Mouse (Mus musculus): ENCODE measurements around the gene Itsn1. TPM values are rescaled to one million over a fixed set of nuclear protein-coding genes. Genes with fewer than 3 reads are reported as not detected.
A peak's percentile ranks its signal among the peaks of the same experiment; 100 is the strongest.

Itsn1 gene
- polyA plus RNA-seq, 1 experiment from 2014 or later = 26.6 TPM

DNA sequence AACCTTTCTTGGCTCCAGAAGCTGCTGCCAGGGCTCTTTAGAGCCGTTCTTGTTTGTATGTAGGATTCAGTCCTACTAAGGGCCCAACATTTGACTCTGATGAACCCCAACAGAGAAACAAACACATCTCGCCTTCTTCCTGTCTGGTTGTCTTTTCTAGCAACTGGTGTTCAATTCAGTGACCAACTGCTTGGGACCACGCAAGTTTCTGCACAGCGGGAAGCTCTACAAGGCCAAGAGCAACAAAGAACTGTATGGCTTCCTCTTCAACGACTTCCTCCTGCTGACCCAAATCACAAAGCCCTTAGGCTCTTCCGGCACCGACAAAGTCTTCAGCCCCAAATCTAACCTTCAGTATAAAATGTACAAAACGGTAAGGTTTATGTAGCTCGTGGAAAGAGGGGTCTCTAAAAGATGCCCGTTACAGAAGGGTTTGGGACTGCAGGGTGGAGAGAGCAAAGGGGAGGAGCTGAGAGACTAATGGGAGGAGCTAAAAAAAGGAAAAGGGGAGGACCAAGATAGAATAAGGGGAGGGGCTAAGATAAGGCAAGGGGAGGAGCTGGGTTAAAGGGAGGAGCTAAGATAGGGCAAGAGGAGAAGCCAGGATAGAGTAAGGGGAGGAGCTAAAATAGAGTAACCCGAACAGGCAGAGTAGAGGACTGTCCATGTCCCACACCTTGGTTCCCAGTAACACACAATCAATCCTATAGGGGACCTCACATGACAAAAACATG, 176.2 kb downstream of the Itsn1 start:
- H3K27me3 ChIP-seq (ENCODE audit: control insufficient read depth, insufficient read depth, low read length) = 0 out of 2 replicates have a peak, but pooled peaks cover 2% of the 10 kb centered on the region
- no peaks in the 10 kb centered on the region for H3K9me3 ChIP-seq (replicated peaks; ENCODE audit: control insufficient read depth, low read length)
- 80% methylated on average over 11 of the region's 11 CpGs for WGBS (ENCODE audit: insufficient replicate concordance)
- no peak overlapping the region for H3K9ac ChIP-seq (ENCODE audit: low read depth, low read length)
- no peaks in the 10 kb centered on the region for H3K4me1 ChIP-seq (ENCODE audit: control insufficient read depth, insufficient read depth, low read length)
- H3K27ac ChIP-seq (ENCODE audit: low read depth, low read length) = no peak overlapping the region
- ATAC-seq (replicated peaks; ENCODE audit: insufficient number of reproducible peaks, low FRiP score, low TSS enrichment) = no peak
- no peak overlapping the region for H3K4me3 ChIP-seq (ENCODE audit: low read depth, low read length)
- no peak overlapping the region for H3K4me2 ChIP-seq
- no peaks in the 10 kb centered on the region for H3K36me3 ChIP-seq (ENCODE audit: control insufficient read depth, insufficient read depth, low read length)

DNA sequence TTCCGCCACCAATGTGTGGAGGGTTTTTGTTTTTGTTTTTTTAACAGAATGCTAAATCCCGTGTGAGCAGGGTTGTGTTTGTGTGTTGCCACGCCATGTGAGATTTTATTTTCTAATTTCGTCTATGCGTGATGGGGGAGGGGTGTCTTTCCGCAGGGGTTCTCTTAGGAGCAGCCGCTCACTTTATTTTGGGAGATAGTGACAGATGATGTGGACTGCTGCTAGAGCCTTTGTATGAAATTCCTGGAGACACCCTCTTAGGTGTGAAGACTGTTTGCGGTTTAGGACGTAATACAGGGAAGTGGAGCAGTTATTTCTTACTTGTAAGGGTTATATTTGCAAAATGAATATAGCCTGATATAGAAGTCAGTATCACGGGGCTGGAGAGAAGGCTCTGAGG, 176.9 kb downstream of the Itsn1 start:
- Histone ChIP-seq H3K9ac (ENCODE audit: low read depth, low read length) (no peak overlapping the region), H3K27ac (ENCODE audit: low read depth, low read length) (no peak overlapping the region), H3K36me3 (ENCODE audit: control insufficient read depth, insufficient read depth, low read length) (no peaks in the 10 kb centered on the region), H3K4me1 (ENCODE audit: control insufficient read depth, insufficient read depth, low read length) (no peaks in the 10 kb centered on the region), H3K4me3 (ENCODE audit: low read depth, low read length) (no peak overlapping the region), H3K27me3 (ENCODE audit: control insufficient read depth, insufficient read depth, low read length) (0 out of 2 replicates have a peak, but pooled peaks cover 2% of the 10 kb centered on the region), H3K4me2 (no peak overlapping the region), H3K9me3 (replicated peaks; ENCODE audit: control insufficient read depth, low read length) (no peaks in the 10 kb centered on the region)
- 71% methylated on average over 10 of the region's 10 CpGs for WGBS (ENCODE audit: insufficient replicate concordance)
- ATAC-seq (replicated peaks; ENCODE audit: insufficient number of reproducible peaks, low FRiP score, low TSS enrichment) = no peak

DNA sequence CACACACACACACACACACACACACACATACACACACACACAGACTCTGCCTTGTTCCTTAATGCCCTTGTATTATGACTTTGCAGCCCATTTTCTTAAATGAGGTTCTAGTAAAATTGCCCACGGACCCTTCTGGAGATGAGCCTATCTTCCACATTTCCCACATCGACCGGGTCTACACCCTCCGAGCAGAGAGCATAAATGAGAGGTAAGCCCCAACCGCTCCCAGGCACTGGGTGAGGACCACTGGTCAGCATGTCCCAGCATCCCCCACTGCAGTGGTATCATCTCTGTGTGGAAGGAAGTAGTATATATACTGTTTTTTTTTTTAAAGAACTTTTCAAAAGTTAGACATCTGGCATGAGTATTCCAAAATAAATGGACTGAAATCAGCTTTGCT, 177.6 kb downstream of the Itsn1 start:
- no peaks in the 10 kb centered on the region for H3K4me1 ChIP-seq (ENCODE audit: control insufficient read depth, insufficient read depth, low read length)
- H3K27me3 ChIP-seq (ENCODE audit: control insufficient read depth, insufficient read depth, low read length) = 0 out of 2 replicates have a peak, but pooled peaks cover 2% of the 10 kb centered on the region
- H3K4me2 ChIP-seq = no peak overlapping the region
- no peaks in the 10 kb centered on the region for H3K9me3 ChIP-seq (replicated peaks; ENCODE audit: control insufficient read depth, low read length)
- no peaks in the 10 kb centered on the region for H3K36me3 ChIP-seq (ENCODE audit: control insufficient read depth, insufficient read depth, low read length)
- H3K9ac ChIP-seq (ENCODE audit: low read depth, low read length) = no peak overlapping the region
- H3K4me3 ChIP-seq (ENCODE audit: low read depth, low read length) = no peak overlapping the region
- 89% methylated on average over 5 of the region's 5 CpGs for WGBS (ENCODE audit: insufficient replicate concordance)
- ATAC-seq (replicated peaks; ENCODE audit: insufficient number of reproducible peaks, low FRiP score, low TSS enrichment) = no peak
- H3K27ac ChIP-seq (ENCODE audit: low read depth, low read length) = no peak overlapping the region

DNA sequence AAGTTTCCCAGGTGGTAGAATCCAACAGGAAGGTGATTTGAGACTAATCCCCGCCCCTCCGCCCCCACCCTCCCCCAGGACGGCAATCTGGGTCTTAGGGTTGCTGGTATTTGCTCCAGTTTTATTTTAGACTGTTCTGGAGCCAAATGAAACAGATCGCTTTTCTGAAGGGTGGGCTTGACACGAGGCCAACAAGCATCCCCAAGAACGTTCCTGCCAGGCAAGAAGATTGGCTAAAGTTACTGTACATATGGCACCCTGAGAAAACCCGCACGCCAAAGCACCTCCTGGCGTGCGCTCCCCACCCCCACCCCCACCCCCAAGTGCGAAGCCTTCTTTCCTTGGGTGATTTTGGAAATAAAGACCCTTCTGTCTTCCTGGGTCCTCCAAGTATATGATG, 178.1 kb downstream of the Itsn1 start:
- H3K4me2 ChIP-seq = no peak overlapping the region
- H3K4me3 ChIP-seq (ENCODE audit: low read depth, low read length) = no peak overlapping the region
- no peak for ATAC-seq (replicated peaks; ENCODE audit: insufficient number of reproducible peaks, low FRiP score, low TSS enrichment)
- H3K4me1 ChIP-seq (ENCODE audit: control insufficient read depth, insufficient read depth, low read length) = no peaks in the 10 kb centered on the region
- no peak overlapping the region for H3K9ac ChIP-seq (ENCODE audit: low read depth, low read length)
- no peaks in the 10 kb centered on the region for H3K36me3 ChIP-seq (ENCODE audit: control insufficient read depth, insufficient read depth, low read length)
- no peaks in the 10 kb centered on the region for H3K9me3 ChIP-seq (replicated peaks; ENCODE audit: control insufficient read depth, low read length)
- 75% methylated on average over 11 of the region's 11 CpGs for WGBS (ENCODE audit: insufficient replicate concordance)
- no peak overlapping the region for H3K27ac ChIP-seq (ENCODE audit: low read depth, low read length)
- 0 out of 2 replicates have a peak, but pooled peaks cover 2% of the 10 kb centered on the region for H3K27me3 ChIP-seq (ENCODE audit: control insufficient read depth, insufficient read depth, low read length)

DNA sequence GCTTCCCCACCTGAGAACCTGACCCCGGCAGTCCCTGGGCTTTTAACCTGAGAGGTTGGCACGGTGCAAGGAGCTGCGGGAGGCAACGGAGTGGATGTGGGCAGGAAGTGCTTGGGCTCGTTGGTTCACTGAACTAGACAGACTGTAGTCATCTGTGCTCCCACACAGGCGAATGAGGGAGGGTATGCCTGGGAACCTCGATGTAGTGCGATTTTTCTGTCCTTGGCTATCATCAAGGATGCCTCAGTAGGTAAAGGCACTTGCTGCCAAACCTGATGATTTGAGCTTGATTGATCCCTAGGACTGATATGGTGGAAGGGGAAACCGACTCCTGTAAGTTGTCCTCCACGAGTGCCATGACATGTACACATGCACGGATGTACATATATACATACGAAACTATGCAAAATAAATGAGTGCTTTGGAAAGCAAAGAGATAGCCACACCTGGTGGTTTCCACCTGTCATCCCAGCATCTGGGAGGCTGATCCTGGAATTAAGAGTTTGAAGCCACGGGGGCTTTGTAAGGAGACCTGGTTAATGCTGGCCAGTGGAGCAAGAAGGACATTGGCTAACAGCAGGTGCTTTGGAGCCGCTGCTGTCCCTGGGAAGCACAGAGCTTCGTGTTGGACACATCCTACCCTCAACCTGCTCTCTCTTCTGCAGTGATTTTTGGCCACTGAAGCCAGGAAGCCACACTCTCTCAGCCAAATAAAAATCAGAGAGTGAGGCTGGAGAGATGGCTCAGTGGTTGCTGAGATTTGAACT, 180.7 kb downstream of the Itsn1 start:
- Histone ChIP-seq H3K9ac (ENCODE audit: low read depth, low read length) (no peak overlapping the region), H3K4me2 (no peak overlapping the region), H3K4me1 (ENCODE audit: control insufficient read depth, insufficient read depth, low read length) (no peaks in the 10 kb centered on the region), H3K36me3 (ENCODE audit: control insufficient read depth, insufficient read depth, low read length) (no peaks in the 10 kb centered on the region), H3K9me3 (replicated peaks; ENCODE audit: control insufficient read depth, low read length) (no peaks in the 10 kb centered on the region), H3K27ac (ENCODE audit: low read depth, low read length) (no peak overlapping the region), H3K27me3 (ENCODE audit: control insufficient read depth, insufficient read depth, low read length) (0 out of 2 replicates have a peak, but pooled peaks cover 2% of the 10 kb centered on the region), H3K4me3 (ENCODE audit: low read depth, low read length) (no peak overlapping the region)
- no peak for ATAC-seq (replicated peaks; ENCODE audit: insufficient number of reproducible peaks, low FRiP score, low TSS enrichment)
- 85% methylated on average over 15 of the region's 15 CpGs for WGBS (ENCODE audit: insufficient replicate concordance)

DNA sequence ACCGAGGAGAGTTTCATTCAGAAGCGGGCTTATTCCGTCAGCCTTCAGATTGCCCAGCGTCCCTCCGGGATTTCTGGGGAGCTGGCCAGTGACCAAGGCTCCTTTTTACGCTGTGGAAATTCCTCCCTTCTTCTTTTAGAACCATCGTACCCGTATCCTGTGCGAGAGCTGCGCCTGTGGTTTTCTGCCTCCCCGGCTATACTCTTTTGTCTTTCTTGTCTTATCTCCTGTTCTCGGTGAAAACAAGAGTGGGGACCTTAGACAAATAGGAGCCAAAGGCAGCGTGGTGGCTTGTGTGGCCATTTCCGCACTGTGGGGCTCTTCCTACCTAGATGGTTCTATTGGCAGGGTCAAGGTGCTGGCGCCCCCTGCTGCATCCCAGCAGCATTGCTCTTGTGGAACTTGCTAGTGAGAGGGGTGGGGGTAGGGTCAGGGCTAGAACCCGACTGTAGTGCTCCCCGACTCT, 188.6 kb downstream of the Itsn1 start:
- peak overlapping the region; percentile 32 for H3K4me3 ChIP-seq (ENCODE audit: low read depth, low read length)
- no peaks in the 10 kb centered on the region for H3K27me3 ChIP-seq (ENCODE audit: control insufficient read depth, insufficient read depth, low read length)
- peak overlapping the region; percentile 65 for H3K4me2 ChIP-seq
- peak overlapping the region; percentile 69 for H3K9ac ChIP-seq (ENCODE audit: low read depth, low read length)
- H3K9me3 ChIP-seq (replicated peaks; ENCODE audit: control insufficient read depth, low read length) = no peaks in the 10 kb centered on the region
- no peaks in the 10 kb centered on the region for H3K36me3 ChIP-seq (ENCODE audit: control insufficient read depth, insufficient read depth, low read length)
- H3K4me1 ChIP-seq (ENCODE audit: control insufficient read depth, insufficient read depth, low read length) = 0 out of 2 replicates have a peak, but pooled peaks cover 2% of the 10 kb centered on the region
- ATAC-seq (replicated peaks; ENCODE audit: insufficient number of reproducible peaks, low FRiP score, low TSS enrichment) = peak; percentile 56
- WGBS (ENCODE audit: insufficient replicate concordance) = 24% methylated on average over 17 of the region's 17 CpGs
- H3K27ac ChIP-seq (ENCODE audit: low read depth, low read length) = peak overlapping the region; percentile 54; the same call in 1 of the 2 replicates

DNA sequence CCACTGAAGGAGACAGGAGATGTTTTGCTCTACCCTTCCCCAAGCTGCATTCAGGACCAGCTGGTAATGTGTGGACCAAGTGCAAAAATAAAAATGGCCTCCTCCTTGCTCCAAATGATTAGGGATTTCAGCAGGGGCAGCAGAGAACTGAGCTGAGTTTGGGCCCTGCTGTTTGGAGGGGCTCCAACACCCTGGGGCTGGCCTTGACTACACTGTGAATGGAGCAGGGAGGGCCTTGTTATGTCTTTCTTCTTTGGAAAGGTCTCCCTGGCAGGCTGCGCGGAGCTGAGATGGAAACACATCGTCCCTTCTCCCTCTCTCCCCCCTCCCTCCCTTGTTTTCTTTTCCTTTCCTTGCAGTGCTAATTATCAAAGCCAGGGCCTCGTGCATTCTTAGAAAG, 189.4 kb downstream of the Itsn1 start:
- WGBS (ENCODE audit: insufficient replicate concordance) = 55% methylated on average over 4 of the region's 4 CpGs

DNA sequence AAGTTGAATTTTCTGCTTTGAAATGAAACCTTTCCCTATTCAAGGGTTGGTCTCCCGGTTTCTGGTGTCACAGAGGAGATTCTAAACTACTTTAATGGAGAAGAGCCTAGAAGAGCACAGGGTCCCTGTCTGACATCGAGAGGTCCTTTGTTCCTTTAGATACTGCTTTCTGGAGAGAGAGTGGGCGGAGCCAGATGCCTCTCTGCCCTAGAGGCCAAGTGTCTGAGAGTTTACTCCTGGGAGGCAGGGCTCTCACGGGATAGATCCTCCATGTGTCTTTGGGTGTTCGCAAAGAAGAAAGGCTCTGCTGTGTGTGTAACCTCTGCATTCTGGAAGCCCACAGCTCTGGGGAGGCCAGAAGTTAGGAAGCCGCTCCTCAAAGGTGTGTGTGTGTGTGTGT, 190.0 kb downstream of the Itsn1 start:
- H3K9ac ChIP-seq (ENCODE audit: low read depth, low read length) = no peak overlapping the region
- H3K36me3 ChIP-seq (ENCODE audit: control insufficient read depth, insufficient read depth, low read length) = peaks cover 10% of the 10 kb centered on the region; the same call in 1 of the 2 replicates
- 57% methylated on average over 6 of the region's 6 CpGs for WGBS (ENCODE audit: insufficient replicate concordance)
- H3K9me3 ChIP-seq (replicated peaks; ENCODE audit: control insufficient read depth, low read length) = no peaks in the 10 kb centered on the region
- ATAC-seq (replicated peaks; ENCODE audit: insufficient number of reproducible peaks, low FRiP score, low TSS enrichment) = no peak
- H3K4me3 ChIP-seq (ENCODE audit: low read depth, low read length) = no peak overlapping the region
- H3K4me1 ChIP-seq (ENCODE audit: control insufficient read depth, insufficient read depth, low read length) = 0 out of 2 replicates have a peak, but pooled peaks cover 2% of the 10 kb centered on the region
- no peaks in the 10 kb centered on the region for H3K27me3 ChIP-seq (ENCODE audit: control insufficient read depth, insufficient read depth, low read length)
- no peak overlapping the region for H3K4me2 ChIP-seq
- no peak overlapping the region for H3K27ac ChIP-seq (ENCODE audit: low read depth, low read length)

More for the DNA sequence above, 189.4 kb downstream of the Itsn1 start:
- Histone ChIP-seq H3K4me3 (ENCODE audit: low read depth, low read length) (no peak overlapping the region), H3K9me3 (replicated peaks; ENCODE audit: control insufficient read depth, low read length) (no peaks in the 10 kb centered on the region), H3K27ac (ENCODE audit: low read depth, low read length) (no peak overlapping the region), H3K27me3 (ENCODE audit: control insufficient read depth, insufficient read depth, low read length) (no peaks in the 10 kb centered on the region), H3K9ac (ENCODE audit: low read depth, low read length) (no peak overlapping the region), H3K36me3 (ENCODE audit: control insufficient read depth, insufficient read depth, low read length) (peaks cover 4% of the 10 kb centered on the region; the same call in 1 of the 2 replicates), H3K4me1 (ENCODE audit: control insufficient read depth, insufficient read depth, low read length) (0 out of 2 replicates have a peak, but pooled peaks cover 2% of the 10 kb centered on the region), H3K4me2 (no peak overlapping the region)
- no peak for ATAC-seq (replicated peaks; ENCODE audit: insufficient number of reproducible peaks, low FRiP score, low TSS enrichment)
